In genomic region chr15:95767825-95768224, GRCm38 (mm10) we compare ENCODE assay signal across 10 mouse cellular contexts. TPM values are rescaled to one million over a fixed set of nuclear protein-coding genes. Genes with fewer than 3 reads are reported as not detected.
DNase-seq lines count a peak whose midpoint lies in the region; ATAC-seq lines count a peak whose summit lies in the region.
"Had no signal": no experiment of that assay in that cellular context is flagged by ENCODE, and none has a peak within 500 bp of the region (broad histone marks: within the 10 kb centered on the region; RNA-seq: fewer than 3 reads in every experiment).

No protein-coding gene starts in this region.

- no peak overlapping the region for H3K27ac ChIP-seq in hindbrain, embryonic 10.5 days
- H3K27ac ChIP-seq: forebrain, embryonic 10.5 days; midbrain, embryonic 12.5 days had no signal

- no peaks in the 10 kb centered on the region; the same call in 1 of the 2 replicates for H3K4me1 ChIP-seq in hindbrain, embryonic 10.5 days (replicated peaks)
- H3K4me1 ChIP-seq: midbrain, embryonic 12.5 days had no signal

- peak; percentile 45; the same call in 1 of the 2 replicates for ATAC-seq in megakaryocyte-erythroid progenitor cell, adult 5-6 weeks (replicated peaks; ENCODE audit: low FRiP score, low TSS enrichment, poor library complexity, severe bottlenecking)

- DNase-seq in embryo, embryonic 10 days (ENCODE audit: low spot score) = peak; percentile 38
- DNase-seq in embryo, embryonic 9.5 days (ENCODE audit: extremely low spot score) = no peak
- DNase-seq in lung, postnatal 10 days = peak; percentile 36
- DNase-seq in lung, adult 18-20 months = no peak
- peak; percentile 72 for DNase-seq in ZHBTc4 (ENCODE audit: low read depth, low spot score)
- DNase-seq in right cerebral cortex, adult 18-20 months = no peak
- no peak for DNase-seq in hindbrain, embryonic 10.5 days (ENCODE audit: low spot score)

- H3K27me3 ChIP-seq in hindbrain, embryonic 10.5 days (ENCODE audit: insufficient read depth, poor library complexity, severe bottlenecking) = no peaks in the 10 kb centered on the region
- H3K27me3 ChIP-seq: midbrain, embryonic 12.5 days had no signal

- no peaks in the 10 kb centered on the region for H3K9me3 ChIP-seq in hindbrain, embryonic 10.5 days
- H3K9me3 ChIP-seq: forebrain, embryonic 10.5 days; midbrain, embryonic 12.5 days had no signal

- H3K4me3 ChIP-seq in hindbrain, embryonic 10.5 days = no peak overlapping the region
- H3K4me3 ChIP-seq: forebrain, embryonic 10.5 days; midbrain, embryonic 12.5 days had no signal

- WGBS in hindbrain, embryonic 10.5 days = 74% methylated on average over 7 of the region's 7 CpGs

- H3K36me3 ChIP-seq in hindbrain, embryonic 10.5 days = no peaks in the 10 kb centered on the region
- H3K36me3 ChIP-seq: forebrain, embryonic 10.5 days; midbrain, embryonic 12.5 days had no signal

RNA-seq across cellular contexts. Expression of gene Ano6, which starts 22.8 kb away (rescaled TPM):
- 11.5 and 18.0 TPM in 2 replicates for total RNA-seq in megakaryocyte-erythroid progenitor cell, adult 5-6 weeks (2014; fragmentation: Nextera tagmentation)
- total RNA-seq in megakaryocyte-erythroid progenitor cell, adult 5-6 weeks (2017) = 10.5 and 15.9 TPM in 2 replicates
- polyA plus RNA-seq in hindbrain, embryonic 10.5 days (2016; fragmentation: Nextera tagmentation; extraction: Ambion mirVana) = 31.1 and 31.5 TPM in 2 replicates

Comparison
In these comparisons a context has a peak if more than half of its experiments do, and no peak if none do; other contexts are left out.
1. DNase-seq: peak in embryo, embryonic 10 days (single experiment), lung, postnatal 10 days (single experiment) and ZHBTc4 (single experiment); none in embryo, embryonic 9.5 days (single experiment), lung, adult 18-20 months (0 of 2), right cerebral cortex, adult 18-20 months (single experiment) and hindbrain, embryonic 10.5 days (single experiment).